Mouse (Mus musculus): ENCODE data around the gene Zfp609. TPM values are rescaled to one million over a fixed set of nuclear protein-coding genes. Genes with fewer than 3 reads are reported as not detected.
"Not testable (repeated sequence)": the region's sequence is repeated elsewhere in the genome, so short reads cannot be mapped to it uniquely, and the experiment has no call there.

The Zfp609 gene
- total RNA-seq, 2 experiments from 2014 or later = 56.2 to 58.6 TPM

- DNase-seq (ENCODE audit: low spot score in 2 of 2) = no peak
These were observed 9.0 kb downstream of the Zfp609 start for GRCm38 (mm10) chr9:65818402-65818801.

DNA sequence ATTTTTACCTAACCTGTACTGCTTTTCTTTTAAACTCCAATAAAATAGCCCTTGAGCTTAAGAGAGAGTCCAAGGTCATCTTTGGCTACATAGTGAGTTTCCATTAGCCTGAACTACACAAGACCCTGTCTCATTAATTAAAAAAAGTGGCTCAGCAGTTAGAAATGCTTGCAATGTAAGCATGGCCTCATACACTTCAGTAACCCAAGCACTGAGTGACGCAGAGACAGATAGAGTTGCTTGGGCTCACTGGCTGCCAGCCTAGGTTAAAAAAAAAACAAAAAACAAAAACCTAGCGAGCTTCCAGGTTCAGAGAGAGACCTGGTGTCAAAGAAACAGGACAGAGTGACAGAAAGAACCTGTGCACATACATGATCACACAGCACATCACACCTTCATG lies 14.5 kb downstream of the Zfp609 start:
- no peak for DNase-seq (ENCODE audit: low spot score in 2 of 2)

- no peak for DNase-seq (ENCODE audit: low spot score in 2 of 2)
These were observed 15.6 kb downstream of the Zfp609 start for GRCm38 (mm10) chr9:65811784-65812183.

DNA sequence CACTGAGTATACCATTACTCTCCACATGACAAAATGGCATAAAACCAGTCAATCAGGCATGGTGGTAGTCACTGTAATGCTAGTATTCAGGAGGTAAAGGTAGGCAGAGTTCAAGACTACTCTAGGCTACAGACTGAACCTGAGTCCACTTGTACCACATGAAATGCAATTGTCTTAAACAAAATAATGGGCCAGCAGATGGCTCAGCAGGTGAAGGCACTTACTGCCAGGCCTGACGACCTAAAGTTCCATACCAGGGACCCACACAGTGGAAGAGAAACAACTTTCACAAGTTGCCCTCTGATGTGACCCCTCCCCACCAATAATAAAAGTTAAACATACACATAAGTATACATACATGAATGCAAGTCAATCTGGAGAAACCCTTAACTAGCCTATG lies 19.5 kb downstream of the Zfp609 start:
- DNase-seq (ENCODE audit: low spot score in 2 of 2) = no peak

DNA sequence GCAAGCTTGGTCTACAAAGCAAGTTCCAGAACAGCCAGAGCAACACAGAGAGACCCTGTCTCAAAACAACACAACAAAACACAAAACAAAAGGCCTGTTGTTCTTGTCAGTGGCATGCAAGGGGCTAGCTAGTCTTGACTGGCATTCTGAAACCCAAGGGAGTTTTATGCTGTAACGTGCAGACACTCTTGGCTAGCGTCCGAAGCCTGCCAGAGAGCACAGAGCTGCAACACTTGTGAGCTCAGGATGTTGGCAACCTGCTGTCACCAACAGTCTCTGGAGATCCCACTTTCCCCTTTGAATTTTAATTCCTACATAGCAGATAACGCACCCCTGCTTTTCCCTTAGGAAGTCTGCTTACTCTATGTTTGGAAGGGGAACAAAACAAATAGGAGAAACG lies 20.1 kb downstream of the Zfp609 start:
- no peak for DNase-seq (ENCODE audit: low spot score in 2 of 2)

- no peak for DNase-seq (ENCODE audit: low spot score in 2 of 2)
These were observed 27.6 kb downstream of the Zfp609 start for GRCm38 (mm10) chr9:65799770-65800169.

GRCm38 (mm10) chr9:65795651-65796050 lies 31.7 kb downstream of the Zfp609 start:
- no peak for DNase-seq (ENCODE audit: low spot score in 2 of 2)

GRCm38 (mm10) chr9:65794313-65794712 lies 33.1 kb downstream of the Zfp609 start:
- no peak for DNase-seq (ENCODE audit: low spot score in 2 of 2)

GRCm38 (mm10) chr9:65793506-65793905 lies 33.9 kb downstream of the Zfp609 start:
- peak in 1 of 2 experiments; percentile 35 for DNase-seq (ENCODE audit: low spot score in 2 of 2)

DNA sequence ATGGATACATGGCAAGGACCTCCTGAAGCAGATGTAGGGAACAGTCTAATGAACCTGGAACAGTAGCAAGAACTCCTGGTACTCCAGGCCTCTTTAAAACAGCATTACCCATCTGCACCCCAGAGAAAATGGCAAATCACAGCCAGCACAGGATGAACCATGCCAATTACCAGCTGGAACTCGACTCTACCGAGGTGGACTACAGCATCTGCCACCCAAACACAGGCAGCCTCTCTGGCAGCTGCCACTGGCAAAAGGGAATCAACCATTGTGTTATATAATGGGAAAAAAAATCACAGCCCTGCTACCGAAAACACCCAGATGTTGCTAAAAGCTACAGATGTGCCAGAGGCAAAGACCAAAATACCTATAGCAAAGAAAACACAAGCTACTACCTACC lies 34.3 kb downstream of the Zfp609 start:
- peak in 1 of 2 experiments; percentile 48 for DNase-seq (ENCODE audit: low spot score in 2 of 2)

DNA sequence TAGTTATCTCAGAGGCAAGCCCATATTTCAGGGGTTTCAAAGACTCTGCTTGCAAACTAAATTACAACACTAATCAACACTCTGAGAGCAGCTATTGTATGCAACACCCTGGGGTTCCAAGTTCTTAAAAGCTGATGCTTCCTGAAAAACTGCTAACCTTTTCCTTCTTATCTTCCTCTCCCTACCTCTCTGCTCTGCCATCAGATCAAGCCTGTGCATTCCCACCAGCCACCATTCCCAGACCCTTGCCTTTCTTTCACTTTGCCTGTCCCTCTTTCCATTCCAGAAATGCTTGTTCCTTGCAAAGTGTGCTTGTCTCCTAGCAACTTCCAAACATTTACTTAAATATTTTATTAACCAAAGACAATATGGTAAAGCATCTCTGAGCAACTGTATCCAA lies 35.5 kb downstream of the Zfp609 start:
- DNase-seq (ENCODE audit: low spot score in 2 of 2) = no peak

DNA sequence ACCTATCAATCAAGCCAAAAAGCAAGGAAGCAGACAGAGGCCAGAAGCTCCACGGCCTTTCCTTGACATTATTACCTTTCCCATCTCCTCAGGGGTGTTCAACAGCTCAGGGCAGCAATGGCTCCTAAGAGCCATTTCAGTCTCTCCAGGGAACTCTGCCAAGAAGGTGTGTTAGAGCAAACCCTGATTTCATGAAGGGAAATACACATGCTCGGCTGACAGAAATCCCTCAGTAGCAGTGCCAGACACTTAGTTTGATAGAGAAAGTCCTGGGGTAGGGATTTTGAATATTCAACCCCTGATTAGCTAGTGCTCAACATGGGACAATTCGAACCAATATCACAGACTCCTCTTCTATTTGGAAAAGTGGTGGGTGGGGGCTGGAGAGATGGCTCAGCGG lies 36.3 kb downstream of the Zfp609 start:
- DNase-seq (ENCODE audit: low spot score in 2 of 2) = no peak

DNA sequence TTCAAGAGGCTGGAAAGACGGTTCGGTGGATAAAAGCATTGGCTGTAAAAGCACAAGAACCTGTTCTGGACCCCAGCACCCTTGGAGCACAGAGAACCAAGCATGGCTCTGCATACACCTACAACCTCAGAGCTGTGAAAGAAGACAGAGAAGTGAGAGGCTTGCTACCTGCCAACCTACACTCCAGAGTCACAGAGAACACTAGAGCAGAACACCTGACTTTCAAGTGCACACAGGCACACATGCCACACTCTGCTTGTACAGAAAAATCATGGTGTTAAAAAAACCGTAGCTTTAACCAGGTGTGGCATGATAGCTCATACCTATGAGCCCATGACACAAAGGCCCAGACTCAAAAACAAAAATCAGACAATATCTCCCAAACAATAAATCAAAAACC lies 37.6 kb downstream of the Zfp609 start:
- DNase-seq (ENCODE audit: low spot score in 2 of 2) = no peak

GRCm38 (mm10) chr9:65788556-65788955 lies 38.8 kb downstream of the Zfp609 start:
- no peak for DNase-seq (ENCODE audit: low spot score in 2 of 2)

GRCm38 (mm10) chr9:65787829-65788344 lies 39.5 kb downstream of the Zfp609 start:
- no peak for DNase-seq (ENCODE audit: low spot score in 2 of 2)

GRCm38 (mm10) chr9:65786885-65787787 lies 40.2 kb downstream of the Zfp609 start:
- DNase-seq (ENCODE audit: low spot score in 2 of 2) = no peak

DNA sequence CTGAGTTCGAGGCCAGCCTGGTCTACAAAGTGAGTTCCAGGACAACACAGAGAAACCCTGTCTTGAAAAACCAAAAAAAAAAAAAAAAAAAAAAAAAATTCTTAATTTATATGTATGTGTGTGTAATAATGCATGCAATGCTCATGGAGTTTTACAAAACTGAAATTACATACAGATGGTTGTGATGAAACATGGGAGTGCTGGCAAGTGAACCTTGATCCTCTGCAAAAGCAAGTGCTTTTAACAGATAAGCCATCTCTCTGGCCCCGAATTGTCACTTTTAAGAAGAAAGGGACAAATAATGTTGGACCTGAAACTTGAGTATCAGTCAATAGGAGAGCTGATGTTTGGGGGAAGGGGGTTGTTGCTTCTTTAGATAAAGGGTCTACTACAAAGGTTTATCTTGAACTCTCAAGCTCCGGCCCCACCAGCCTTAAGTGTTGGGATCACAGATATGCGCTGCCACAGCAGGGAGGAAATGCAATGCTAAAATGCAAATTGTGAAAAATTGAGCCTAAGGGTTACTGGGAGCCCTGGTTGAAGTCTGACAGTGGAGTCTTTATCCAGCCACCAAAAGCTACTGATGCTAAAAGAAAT lies 41.5 kb downstream of the Zfp609 start:
- DNase-seq (ENCODE audit: low spot score in 2 of 2) = no peak

- DNase-seq (ENCODE audit: low spot score in 2 of 2) = not testable (repeated sequence)
These were observed 47.7 kb downstream of the Zfp609 start for GRCm38 (mm10) chr9:65779619-65780018.

DNA sequence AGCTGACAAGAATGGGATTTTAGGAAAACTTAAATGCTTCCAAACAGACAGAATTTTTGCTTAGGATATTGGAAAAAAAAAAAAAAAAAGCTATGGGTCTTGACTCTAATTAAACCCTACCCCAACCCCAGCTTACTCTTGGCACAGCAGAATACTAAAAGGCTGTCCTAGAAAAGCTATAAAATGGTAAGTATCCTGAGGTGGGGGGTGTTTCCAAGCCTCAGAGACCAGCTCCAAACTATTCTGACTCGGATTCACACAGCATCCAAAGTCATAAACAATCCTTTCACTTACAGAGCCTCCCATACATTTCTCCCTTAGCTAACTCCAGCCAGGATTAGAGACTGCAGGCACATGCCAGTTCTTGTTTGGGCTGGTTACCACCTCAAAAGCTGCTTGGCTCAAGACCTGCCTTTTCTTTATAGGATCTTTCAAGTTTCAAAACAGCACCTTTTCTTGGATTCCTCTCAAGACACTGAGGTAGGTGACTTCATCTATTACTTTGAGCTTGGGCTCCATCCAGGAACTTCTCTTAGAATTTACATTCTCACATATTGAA lies 50.4 kb downstream of the Zfp609 start:
- no peak for DNase-seq (ENCODE audit: low spot score in 2 of 2)

GRCm38 (mm10) chr9:65776137-65776872 lies 51.1 kb downstream of the Zfp609 start:
- DNase-seq (ENCODE audit: low spot score in 2 of 2) = no peak

DNA sequence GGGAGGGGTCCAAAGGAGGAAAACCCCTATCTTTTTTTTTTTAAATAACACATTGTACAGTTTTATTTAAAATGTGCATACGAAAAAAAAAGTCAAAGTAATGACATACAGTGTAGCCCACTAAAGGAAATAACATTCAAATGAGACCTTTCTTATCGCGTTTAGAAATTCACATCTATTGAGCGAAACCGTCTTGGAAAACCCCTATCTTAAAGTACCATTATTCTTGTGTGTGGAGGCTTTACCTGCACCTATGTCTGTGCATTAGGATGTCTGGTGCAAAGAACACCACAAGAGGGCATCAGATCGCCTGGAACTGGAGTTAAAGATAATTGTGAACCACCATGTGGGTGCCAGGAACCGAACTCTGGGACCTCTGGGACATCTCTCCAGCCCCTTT lies 53.6 kb downstream of the Zfp609 start:
- DNase-seq (ENCODE audit: low spot score in 2 of 2) = no peak

Data from layer of hippocampus, adult 18-20 months (tissue).